In the genomic region with DNA sequence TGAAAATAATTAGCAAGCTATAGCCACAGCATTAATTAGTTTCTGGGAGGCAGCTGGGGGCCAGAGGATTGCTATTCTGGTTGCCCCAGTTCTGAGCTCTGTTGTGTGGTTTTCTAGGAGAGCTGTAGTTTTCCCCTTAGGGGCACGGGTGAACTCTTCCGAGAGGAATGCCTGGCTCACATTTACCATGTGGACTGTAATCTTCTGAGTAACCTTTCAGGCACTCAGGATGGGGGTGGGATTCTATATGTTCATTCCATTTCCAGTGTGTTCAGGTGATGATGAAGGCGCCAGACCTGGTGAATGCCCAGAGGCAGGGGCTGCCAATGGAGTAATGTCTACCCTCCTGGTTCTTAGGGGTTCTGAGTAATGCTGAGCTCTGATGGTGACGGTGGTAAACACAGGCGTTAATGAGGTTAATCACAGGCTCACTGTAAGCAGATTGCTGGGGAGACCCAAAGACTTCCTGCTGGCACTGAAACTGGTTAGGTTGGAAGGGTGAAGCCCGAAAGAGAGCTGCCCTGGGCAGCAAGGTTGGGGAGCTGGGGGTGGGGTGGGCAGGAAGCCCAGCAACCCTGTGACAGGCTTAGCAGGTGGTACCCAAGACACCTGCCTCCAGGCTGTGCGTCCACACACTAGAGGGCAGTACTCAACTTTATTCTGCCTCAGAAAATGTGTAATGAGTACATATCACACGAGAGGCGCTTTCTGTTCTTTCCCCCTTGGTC, we compare ENCODE assay signal across 9 mouse cellular contexts. TPM values are rescaled to one million over a fixed set of nuclear protein-coding genes. Genes with fewer than 3 reads are reported as not detected.
DNase-seq lines count a peak whose midpoint lies in the region; ATAC-seq and TF ChIP-seq lines count a peak whose summit lies in the region.
"Had no signal": no experiment of that assay in that cellular context is flagged by ENCODE, and none has a peak within 500 bp of the region (broad histone marks: within the 10 kb centered on the region; RNA-seq: fewer than 3 reads in every experiment).

No protein-coding gene starts in this region.

- no peak overlapping the region for H3K4me2 ChIP-seq in embryonic facial prominence, embryonic 11.5 days (ENCODE audit: low read depth, low read length)
- H3K4me2 ChIP-seq: embryonic facial prominence, embryonic 13.5 days had no signal

- no peak overlapping the region for H3K27ac ChIP-seq in embryonic facial prominence, embryonic 11.5 days (replicated peaks; ENCODE audit: low read depth, low read length)
- H3K27ac ChIP-seq in embryonic facial prominence, embryonic 10.5 days (replicated peaks) = no peak overlapping the region
- H3K27ac ChIP-seq in kidney, adult 2 months (ENCODE audit: insufficient read depth, low read depth, low read length) = peak overlapping the region; percentile 17; the same call in 1 of the 2 replicates
- H3K27ac ChIP-seq: embryonic facial prominence, embryonic 13.5 days had no signal

- no peaks in the 10 kb centered on the region for H3K4me1 ChIP-seq in embryonic facial prominence, embryonic 11.5 days (ENCODE audit: control insufficient read depth, insufficient read depth, low read length)
- H3K4me1 ChIP-seq in embryonic facial prominence, embryonic 10.5 days = 0 out of 2 replicates have a peak, but pooled peaks cover 6% of the 10 kb centered on the region
- no peaks in the 10 kb centered on the region; the same call in 1 of the 2 replicates for H3K4me1 ChIP-seq in kidney, adult 2 months (ENCODE audit: control insufficient read depth, insufficient read depth, low read length)
- H3K4me1 ChIP-seq: embryonic facial prominence, embryonic 13.5 days had no signal

- H3K36me3 ChIP-seq in embryonic facial prominence, embryonic 11.5 days (replicated peaks; ENCODE audit: control insufficient read depth, insufficient read depth, low read depth, low read length) = no peaks in the 10 kb centered on the region
- H3K36me3 ChIP-seq in embryonic facial prominence, embryonic 10.5 days (replicated peaks) = no peaks in the 10 kb centered on the region
- H3K36me3 ChIP-seq in kidney, adult 2 months (ENCODE audit: control insufficient read depth, insufficient read depth, low read length) = no peaks in the 10 kb centered on the region
- H3K36me3 ChIP-seq: embryonic facial prominence, embryonic 13.5 days had no signal

- H3K27me3 ChIP-seq in embryonic facial prominence, embryonic 11.5 days (ENCODE audit: control insufficient read depth, insufficient read depth, low read length) = no peaks in the 10 kb centered on the region
- H3K27me3 ChIP-seq in embryonic facial prominence, embryonic 10.5 days (replicated peaks; ENCODE audit: low read depth, poor library complexity, severe bottlenecking) = no peaks in the 10 kb centered on the region
- no peaks in the 10 kb centered on the region for H3K27me3 ChIP-seq in kidney, adult 2 months (replicated peaks; ENCODE audit: control insufficient read depth, insufficient read depth, low read length)
- H3K27me3 ChIP-seq: embryonic facial prominence, embryonic 13.5 days had no signal

- no peaks in the 10 kb centered on the region for H3K9me3 ChIP-seq in embryonic facial prominence, embryonic 11.5 days (replicated peaks; ENCODE audit: control insufficient read depth, low read length)
- no peaks in the 10 kb centered on the region for H3K9me3 ChIP-seq in embryonic facial prominence, embryonic 10.5 days
- H3K9me3 ChIP-seq: embryonic facial prominence, embryonic 13.5 days had no signal

- no peak for TF ChIP-seq POLR2A in kidney, adult 2 months (IDR thresholded peaks at IDR 0.05; ENCODE audit: low read depth, low read length)

- peak; percentile 57 for TF ChIP-seq CTCF in kidney, adult 2 months (conservative IDR thresholded peaks at IDR 0.05; ENCODE audit: insufficient read depth, insufficient read length, low read depth, low read length)

- no peak overlapping the region for H3K9ac ChIP-seq in embryonic facial prominence, embryonic 11.5 days (replicated peaks; ENCODE audit: low read length)
- H3K9ac ChIP-seq: embryonic facial prominence, embryonic 13.5 days had no signal

- ATAC-seq in embryonic facial prominence, embryonic 11.5 days (replicated peaks; ENCODE audit: insufficient number of reproducible peaks, low FRiP score, low TSS enrichment, low read depth) = no peak
- ATAC-seq in granulocyte monocyte progenitor cell, adult 5-6 weeks (replicated peaks; ENCODE audit: poor library complexity, severe bottlenecking) = no peak

- 54% methylated on average over 9 of the region's 9 CpGs for WGBS in embryonic facial prominence, embryonic 11.5 days
- WGBS in embryonic facial prominence, embryonic 10.5 days = 60% methylated on average over 9 of the region's 9 CpGs
- 48% methylated on average over 9 of the region's 9 CpGs for WGBS in kidney, adult 2 months

- peak; percentile 11 for DNase-seq in embryonic facial prominence, embryonic 11.5 days (ENCODE audit: low spot score)
- DNase-seq in embryonic facial prominence, embryonic 10.5 days (ENCODE audit: low spot score) = no peak
- peak; percentile 61 for DNase-seq in retina, adult 2 months (ENCODE audit: low read depth, low spot score)
- DNase-seq in retina, embryonic 14.5 days (ENCODE audit: low spot score) = no peak
- DNase-seq in kidney, adult 2 months = peak; percentile 61
- DNase-seq in thymus, postnatal 25 days = peak; percentile 40
- DNase-seq in layer of hippocampus, postnatal 36 days = no peak

- no peak overlapping the region for H3K4me3 ChIP-seq in embryonic facial prominence, embryonic 11.5 days (ENCODE audit: low read depth, low read length)
- H3K4me3 ChIP-seq in embryonic facial prominence, embryonic 10.5 days = no peak overlapping the region
- no peak overlapping the region for H3K4me3 ChIP-seq in kidney, adult 2 months (ENCODE audit: insufficient read depth, low read depth, low read length)
- H3K4me3 ChIP-seq: embryonic facial prominence, embryonic 13.5 days had no signal

RNA-seq across cellular contexts. Expression of a gene that starts 20.7 kb away (rescaled TPM):
- 48.9 and 54.6 TPM in 2 replicates for polyA plus RNA-seq in embryonic facial prominence, embryonic 11.5 days (2014; fragmentation: Nextera tagmentation; extraction: Ambion mirVana)
- polyA plus RNA-seq in embryonic facial prominence, embryonic 10.5 days (2016; fragmentation: Nextera tagmentation; extraction: Ambion mirVana) = 44.9 and 46.2 TPM in 2 replicates
- 55.4 and 73.5 TPM in 2 replicates for polyA plus RNA-seq in kidney, adult 2 months (2012; rRNA removed)
- 1.4 and 9.0 TPM in 2 replicates for total RNA-seq in granulocyte monocyte progenitor cell, adult 5-6 weeks (2014; fragmentation: Nextera tagmentation)
- total RNA-seq in granulocyte monocyte progenitor cell, adult 5-6 weeks (2017) = 3.1 and 4.3 TPM in 2 replicates
- 1 to 10 TPM; 4.9 to 8.0 TPM for total RNA-seq in layer of hippocampus, postnatal 36 days (2021)

RNA-seq across cellular contexts. Expression of a gene that starts 35.9 kb away (rescaled TPM):
- 1.4 and 1.8 TPM in 2 replicates for polyA plus RNA-seq in embryonic facial prominence, embryonic 11.5 days (2014; fragmentation: Nextera tagmentation; extraction: Ambion mirVana)
- 2.0 and 2.2 TPM in 2 replicates for polyA plus RNA-seq in embryonic facial prominence, embryonic 10.5 days (2016; fragmentation: Nextera tagmentation; extraction: Ambion mirVana)
- 1.4 and 1.7 TPM in 2 replicates for polyA plus RNA-seq in kidney, adult 2 months (2012; rRNA removed)
- total RNA-seq in granulocyte monocyte progenitor cell, adult 5-6 weeks (2014; fragmentation: Nextera tagmentation) = 2.4 and 2.8 TPM in 2 replicates
- 5.3 and 5.8 TPM in 2 replicates for total RNA-seq in granulocyte monocyte progenitor cell, adult 5-6 weeks (2017)
- total RNA-seq in layer of hippocampus, postnatal 36 days (2021) = 10 to 100 TPM; 16.4 to 18.4 TPM

Comparison
In these comparisons a context has a peak if more than half of its experiments do, and no peak if none do; other contexts are left out.
1. DNase-seq: peak in embryonic facial prominence, embryonic 11.5 days (single experiment), retina, adult 2 months (single experiment), kidney, adult 2 months (single experiment) and thymus, postnatal 25 days (single experiment); none in embryonic facial prominence, embryonic 10.5 days (single experiment), retina, embryonic 14.5 days (single experiment) and layer of hippocampus, postnatal 36 days (0 of 2).